30 mouse cellular contexts compared by ENCODE assay signal in the genomic region with DNA sequence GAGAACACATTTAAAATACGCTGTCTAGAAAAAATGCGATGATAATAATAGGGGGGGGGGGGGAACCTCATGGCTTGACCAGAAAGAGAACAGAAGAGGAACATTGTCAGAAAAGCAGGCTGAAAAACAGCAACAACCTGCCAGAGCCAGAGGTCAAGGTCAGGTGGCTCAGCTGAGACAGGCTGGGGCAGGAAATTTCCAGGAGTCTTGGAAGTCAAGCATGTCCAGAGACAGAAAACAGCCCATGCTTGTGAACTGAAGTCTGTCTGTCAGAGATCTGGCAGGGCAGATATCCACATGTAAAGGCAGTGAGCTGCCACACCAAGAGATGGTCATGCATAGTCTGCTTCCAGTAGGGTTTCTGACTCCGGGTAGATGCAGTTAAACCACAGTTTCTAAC.
DNase-seq lines count a peak whose midpoint lies in the region; ATAC-seq lines count a peak whose summit lies in the region.
"Had no signal": no experiment of that assay in that cellular context is flagged by ENCODE, and none has a peak within 500 bp of the region (broad histone marks: within the 10 kb centered on the region; RNA-seq: fewer than 3 reads in every experiment).

No protein-coding gene starts in this region.

- H3K9me3 ChIP-seq in kidney, embryonic 16.5 days (ENCODE audit: low read length): no peaks in the 10 kb centered on the region
- H3K9me3 ChIP-seq: embryonic facial prominence, embryonic 12.5 days; embryonic facial prominence, embryonic 15.5 days; forebrain, embryonic 13.5 days; heart, embryonic 15.5 days; hindbrain, embryonic 10.5 days; hindbrain, embryonic 13.5 days had no signal

- H3K4me1 ChIP-seq in kidney, embryonic 16.5 days (ENCODE audit: insufficient read depth, low read length): peaks cover 21% of the 10 kb centered on the region
- H3K4me1 ChIP-seq: embryonic facial prominence, embryonic 12.5 days; embryonic facial prominence, embryonic 15.5 days; forebrain, embryonic 13.5 days; hindbrain, embryonic 10.5 days had no signal

- no peak overlapping the region for H3K27ac ChIP-seq in kidney, embryonic 16.5 days (ENCODE audit: low read length)
- H3K27ac ChIP-seq: embryonic facial prominence, embryonic 12.5 days; embryonic facial prominence, embryonic 15.5 days; forebrain, embryonic 13.5 days; gastrocnemius, adult 2 months; hindbrain, embryonic 10.5 days; hindbrain, embryonic 13.5 days had no signal

- peak; percentile 82 for DNase-seq in heart, adult 11 months
- DNase-seq in heart, adult 9 months (ENCODE audit: low spot score in 2 of 2): no peak
- DNase-seq in kidney, adult 18-20 months: peak; percentile 40
- DNase-seq in kidney, adult 9 months: no peak
- peak; percentile 40 to 68 for DNase-seq in kidney, postnatal 25 days
- DNase-seq in spleen, adult 18-20 months: no peak
- DNase-seq: adrenal gland, adult 8-10 months; adrenal gland, postnatal 25 days; cerebellum, adult 11 months; cerebellum, adult 2 months; cerebellum, adult 9-11 months; cerebellum, postnatal 25 days; gastrocnemius, adult 2 months; gastrocnemius, postnatal 14 days; heart, adult 18-20 months; heart, postnatal 10 days; heart, postnatal 36 days had no signal

- no peaks in the 10 kb centered on the region for H3K36me3 ChIP-seq in kidney, embryonic 16.5 days (ENCODE audit: insufficient read depth, low read length)
- H3K36me3 ChIP-seq: embryonic facial prominence, embryonic 12.5 days; embryonic facial prominence, embryonic 15.5 days; heart, embryonic 15.5 days; hindbrain, embryonic 10.5 days; hindbrain, embryonic 13.5 days had no signal

- H3K9ac ChIP-seq in kidney, embryonic 16.5 days (replicated peaks; ENCODE audit: low read length): no peak overlapping the region
- H3K9ac ChIP-seq: embryonic facial prominence, embryonic 12.5 days; embryonic facial prominence, embryonic 15.5 days; forebrain, embryonic 13.5 days; heart, embryonic 15.5 days; hindbrain, embryonic 13.5 days had no signal

- WGBS in kidney, embryonic 16.5 days: 89% methylated on average over 3 of the region's 3 CpGs

- ATAC-seq in kidney, embryonic 16.5 days (ENCODE audit: low FRiP score, low TSS enrichment): 0 out of 2 replicates have a peak, but pooled peaks have one; percentile 37
- no peak for ATAC-seq in erythroblast, adult 5-6 weeks (replicated peaks; ENCODE audit: low FRiP score, poor library complexity, severe bottlenecking)
- ATAC-seq: activated CD4-positive, CD25-positive, alpha-beta regulatory T cell, adult 4 months; forebrain, embryonic 13.5 days; forebrain, embryonic 16.5 days; hindbrain, embryonic 16.5 days had no signal

- H3K4me3 ChIP-seq in kidney, embryonic 16.5 days (ENCODE audit: low read length): no peak overlapping the region
- H3K4me3 ChIP-seq: embryonic facial prominence, embryonic 12.5 days; embryonic facial prominence, embryonic 15.5 days; erythroblast, embryonic 14.5 days; forebrain, embryonic 13.5 days; gastrocnemius, adult 2 months; heart, embryonic 15.5 days; hindbrain, embryonic 10.5 days; hindbrain, embryonic 13.5 days had no signal

- H3K27me3 ChIP-seq in kidney, embryonic 16.5 days (ENCODE audit: insufficient read depth, low read length): no peaks in the 10 kb centered on the region
- H3K27me3 ChIP-seq: embryonic facial prominence, embryonic 12.5 days; embryonic facial prominence, embryonic 15.5 days; forebrain, embryonic 13.5 days; heart, embryonic 15.5 days; hindbrain, embryonic 13.5 days had no signal

- H3K4me2 ChIP-seq in kidney, embryonic 16.5 days (replicated peaks; ENCODE audit: low read depth, low read length): no peak overlapping the region
- H3K4me2 ChIP-seq: embryonic facial prominence, embryonic 12.5 days; embryonic facial prominence, embryonic 15.5 days; forebrain, embryonic 13.5 days; heart, embryonic 11.5 days; heart, embryonic 15.5 days; hindbrain, embryonic 13.5 days had no signal

Comparison
In these comparisons a context has a peak if more than half of its experiments do, and no peak if none do; other contexts are left out.
1. DNase-seq: peak in heart, adult 11 months (single experiment), kidney, adult 18-20 months (single experiment) and kidney, postnatal 25 days (2 of 2); none in heart, adult 9 months (0 of 2), kidney, adult 9 months (single experiment) and spleen, adult 18-20 months (0 of 2).